Mouse (Mus musculus): ENCODE measurements around the gene Olfr382. TPM values are rescaled to one million over a fixed set of nuclear protein-coding genes. Genes with fewer than 3 reads are reported as not detected.
"Not testable (repeated sequence)": the region's sequence is repeated elsewhere in the genome, so short reads cannot be mapped to it uniquely, and the experiment has no call there.

Gene Olfr382
- total RNA-seq (2021), result not detected
- long read RNA-seq, experiment 1, result 0 reads
- long read RNA-seq, experiment 2, result 0 reads

DNA sequence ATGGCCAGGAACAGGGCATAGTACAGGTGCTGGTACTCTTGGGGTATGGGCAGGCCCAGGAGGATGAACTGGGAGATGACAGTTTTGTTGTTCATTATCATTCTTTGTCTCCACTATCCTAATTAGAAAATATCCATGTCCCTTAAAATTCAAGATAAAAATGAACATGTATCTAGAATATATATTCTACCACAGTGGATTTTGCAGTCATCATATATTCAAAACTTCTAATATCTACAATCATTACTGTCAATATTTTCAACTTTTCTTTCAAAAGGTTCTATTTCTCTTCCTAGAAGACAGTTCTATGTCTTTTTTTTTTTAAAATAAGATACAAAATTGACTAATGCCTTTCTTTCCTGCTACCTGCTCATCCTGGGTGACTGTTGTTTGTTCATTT is at the start of gene Olfr382:
Gene Olfr382, minus strand, starts transcription at position 101 of the 400 bp plus-strand sequence.
- no peak for DNase-seq (ENCODE audit: low spot score in 2 of 2)

GRCm38 (mm10) chr11:73528971-73529370 is 12.0 kb upstream of the Olfr382 start:
- not testable (repeated sequence) for DNase-seq (ENCODE audit: low spot score in 2 of 2)

- DNase-seq (ENCODE audit: low spot score in 2 of 2), result no peak
These were observed 25.5 kb downstream of the Olfr382 start, which contains the start of gene Olfr381 for GRCm38 (mm10) chr11:73491503-73491902. TSS of gene Olfr381 (minus strand) at chr11:73491603.

Other genes starting within 250 kb of the Olfr382 start
- gene Trpv3, start 249.8 kb downstream of the Olfr382 start, total RNA-seq (2021), result under 1 TPM; 0.08 to 0.17 TPM
- 10 to 100 TPM in 1 of 2 experiments, 1 to 10 TPM in 1; 7.7 to 12.0 TPM for gene Aspa, start 187.6 kb downstream of the Olfr382 start, total RNA-seq (2021)
- not detected for gene Gm49340, start 187.5 kb downstream of the Olfr382 start, total RNA-seq (2021)
- under 1 TPM; 0.22 to 0.56 TPM for gene Spata22, start 187.5 kb downstream of the Olfr382 start, total RNA-seq (2021)
- not detected for gene Olfr20, start 166.4 kb downstream of the Olfr382 start, total RNA-seq (2021)
- not detected for gene Olfr376, start 146.0 kb downstream of the Olfr382 start, total RNA-seq (2021)
- not detected for gene Olfr1, start 117.6 kb downstream of the Olfr382 start, total RNA-seq (2021)
- gene Olfr378, start 88.7 kb downstream of the Olfr382 start, total RNA-seq (2021), result not detected
- gene Olfr380, start 59.7 kb downstream of the Olfr382 start, total RNA-seq (2021), result not detected
- gene Olfr381, start 25.6 kb downstream of the Olfr382 start, total RNA-seq (2021), result not detected
- gene Olfr385, start 75.8 kb upstream of the Olfr382 start, total RNA-seq (2021), result not detected
- gene Olfr384, start 81.4 kb upstream of the Olfr382 start, total RNA-seq (2021), result not detected
- gene Zfp735, start 171.6 kb upstream of the Olfr382 start, total RNA-seq (2021), result not detected